Mouse (Mus musculus) c-Kit-positive CD71-positive TER-119-negative erythroid progenitor cells, embryonic 14.5 days (primary cell): Measurements from ENCODE around the gene Zc2hc1c.
A peak's percentile ranks its signal among the peaks of the same experiment; 100 is the strongest.

Experiments used
- DNase-seq: peaks from one replicate; pipeline ENCODE4 v3.0.0-alpha.2; 2013; ENCODE audit warnings: low read depth

Gene Zc2hc1c

GRCm38 (mm10) chr12:85339243-85339729 is 50.9 kb downstream of the Zc2hc1c start, which contains the start of gene Nek9:
Nek9 (minus strand) TSS chr12:85339362.
- DNase-seq, result peak; percentile 90

- DNase-seq, result peak; percentile 34
These were observed 51.6 kb downstream of the Zc2hc1c start for GRCm38 (mm10) chr12:85339947-85340346.

DNA sequence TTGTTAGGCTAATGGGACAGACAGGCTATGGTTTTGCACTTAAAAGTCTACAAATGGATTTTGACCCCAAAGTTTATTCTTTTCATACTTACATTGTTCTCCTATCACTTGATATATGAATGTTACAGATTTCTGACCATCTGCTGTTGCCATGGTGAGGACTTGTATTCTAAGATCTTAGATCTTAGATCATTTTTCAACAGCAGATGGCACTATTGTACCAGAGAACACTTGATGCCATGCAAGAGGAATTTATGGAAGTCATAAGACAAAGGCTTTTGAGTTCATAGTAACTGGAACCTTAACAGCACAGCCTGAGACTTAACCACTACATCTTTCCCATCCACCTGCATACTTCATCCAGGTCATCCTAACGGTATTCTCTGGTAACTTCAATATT is 52.7 kb downstream of the Zc2hc1c start:
- peak; percentile 58 for DNase-seq

DNA sequence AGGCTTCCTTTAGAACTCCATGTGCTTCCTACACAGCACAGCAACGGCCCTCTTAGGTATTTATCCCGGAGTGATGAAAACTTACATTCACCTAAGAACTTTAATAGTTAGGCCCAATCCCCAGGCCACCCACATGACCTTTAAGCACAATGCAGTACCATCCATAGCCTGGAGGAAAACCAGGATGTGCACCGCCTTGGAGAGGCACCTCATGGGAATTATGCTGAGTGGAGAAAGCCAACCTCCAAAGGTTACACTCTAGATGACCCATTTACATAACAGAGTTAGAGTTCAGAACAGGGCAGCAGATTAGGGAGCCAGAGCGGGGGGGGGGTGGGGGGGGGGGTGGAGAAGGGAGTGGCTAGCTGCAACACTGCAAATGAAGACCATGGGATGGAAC is 53.9 kb downstream of the Zc2hc1c start:
- no peak for DNase-seq

DNA sequence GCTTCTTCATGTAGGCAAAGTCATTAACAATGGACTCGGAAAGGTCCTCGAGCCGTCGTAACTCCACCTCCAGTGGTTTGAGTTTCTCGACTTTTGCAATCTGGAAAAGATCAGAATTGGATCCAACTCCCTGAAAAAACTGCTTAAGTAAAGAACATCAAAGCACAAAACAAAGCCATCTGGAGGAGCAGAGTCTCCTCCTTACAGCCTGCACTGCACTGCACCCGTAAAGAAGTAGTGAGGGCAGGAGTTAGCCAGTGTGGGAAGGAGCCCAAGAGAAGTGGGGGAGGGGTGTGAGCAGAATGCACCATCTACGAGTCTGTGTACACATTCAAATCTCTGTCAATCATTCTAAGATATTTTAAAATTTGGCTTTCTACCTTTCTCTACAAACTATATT is 55.9 kb downstream of the Zc2hc1c start:
- DNase-seq, result no peak

GRCm38 (mm10) chr12:85345559-85345958 is 57.2 kb downstream of the Zc2hc1c start:
- no peak for DNase-seq

DNA sequence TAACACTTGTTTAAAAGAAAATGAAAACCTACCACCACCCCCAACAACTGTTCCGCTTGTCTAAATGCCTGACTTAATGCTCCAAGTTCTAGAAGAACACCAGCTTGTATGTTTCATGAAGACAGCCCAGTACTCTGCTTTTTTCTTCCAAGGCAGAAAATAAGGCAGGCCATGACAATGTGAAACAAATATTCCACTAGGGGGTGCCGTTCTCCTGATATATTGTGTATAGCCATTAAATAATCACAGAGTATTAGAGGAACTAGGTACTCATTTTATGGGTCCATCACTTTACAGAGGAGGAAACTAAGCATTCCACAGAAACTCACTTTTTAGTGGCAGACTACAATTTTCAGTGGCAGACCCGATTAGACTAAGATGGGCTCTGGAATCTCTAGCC is 58.0 kb downstream of the Zc2hc1c start:
- peak; percentile 56 for DNase-seq

DNA sequence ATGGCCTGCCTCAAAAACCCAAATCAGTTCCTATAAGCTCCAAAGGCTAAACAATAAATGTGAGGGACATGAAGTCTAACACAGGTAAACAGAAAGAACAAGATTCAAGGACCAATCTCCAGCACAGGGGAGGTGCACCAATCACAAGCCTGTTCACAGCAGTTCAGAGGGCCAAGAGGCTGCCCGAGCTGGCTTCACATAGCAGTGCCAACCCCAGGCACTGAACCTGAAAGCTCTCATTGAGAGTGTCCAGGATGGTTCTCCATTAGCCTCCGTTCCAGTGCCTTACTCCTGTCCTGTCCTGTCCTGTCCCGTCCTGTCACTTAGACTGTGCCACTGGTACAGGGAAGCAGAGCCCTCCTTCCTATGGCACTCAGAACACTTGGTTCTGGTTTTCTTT is 58.8 kb downstream of the Zc2hc1c start:
- DNase-seq, result no peak

DNA sequence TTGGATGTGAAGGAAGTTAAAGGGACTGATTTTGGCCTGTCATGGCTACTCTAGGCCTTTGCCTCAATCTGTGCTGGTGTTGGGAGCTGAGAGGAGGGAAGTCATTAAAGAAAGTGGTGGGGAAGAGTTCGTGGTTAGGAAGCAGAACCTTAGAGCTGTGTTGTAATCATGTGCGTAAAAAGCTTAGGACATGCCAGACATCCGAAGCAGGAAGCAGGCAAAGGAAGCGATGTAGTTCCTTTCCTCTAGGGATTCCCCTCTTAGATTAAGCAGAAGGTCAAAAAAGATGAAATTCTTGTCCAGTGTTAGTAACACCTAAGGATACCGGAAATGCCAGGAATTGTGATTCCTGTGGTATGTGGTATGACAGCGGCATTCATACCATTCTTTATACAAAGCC is 59.9 kb downstream of the Zc2hc1c start:
- DNase-seq, result no peak
